10 mouse cellular contexts compared by ENCODE assay signal in genomic region chr11:49248226-49248973, GRCm38 (mm10). TPM values are rescaled to one million over a fixed set of nuclear protein-coding genes. Genes with fewer than 3 reads are reported as not detected.
DNase-seq lines count a peak whose midpoint lies in the region; ATAC-seq and TF ChIP-seq lines count a peak whose summit lies in the region.
"Had no signal": no experiment of that assay in that cellular context is flagged by ENCODE, and none has a peak within 500 bp of the region (broad histone marks: within the 10 kb centered on the region; RNA-seq: fewer than 3 reads in every experiment).

No protein-coding gene starts in this region.

- no peaks in the 10 kb centered on the region for H3K9me3 ChIP-seq in heart, embryonic 10.5 days
- H3K9me3 ChIP-seq in midbrain, postnatal 0 days (ENCODE audit: low read length) = no peaks in the 10 kb centered on the region
- H3K9me3 ChIP-seq in hindbrain, embryonic 16.5 days (ENCODE audit: control insufficient read depth, low read length) = no peaks in the 10 kb centered on the region
- H3K9me3 ChIP-seq: neural tube, embryonic 12.5 days had no signal

- H3K27me3 ChIP-seq in heart, embryonic 10.5 days (ENCODE audit: insufficient read depth, poor library complexity, severe bottlenecking) = no peaks in the 10 kb centered on the region
- no peaks in the 10 kb centered on the region for H3K27me3 ChIP-seq in splenic B cell, adult 2 months (ENCODE audit: control insufficient read depth, insufficient read depth, low read length, poor library complexity, severe bottlenecking)
- no peaks in the 10 kb centered on the region for H3K27me3 ChIP-seq in midbrain, postnatal 0 days (ENCODE audit: insufficient read depth, low read length)
- H3K27me3 ChIP-seq in hindbrain, embryonic 16.5 days (replicated peaks; ENCODE audit: control insufficient read depth, insufficient read depth, low read length) = no peaks in the 10 kb centered on the region
- H3K27me3 ChIP-seq: neural tube, embryonic 12.5 days had no signal

- no peak for DNase-seq in frontal cortex, postnatal 14 days (ENCODE audit: low spot score in 2 of 2)
- peak; percentile 63 for DNase-seq in CD4-positive helper T cell, adult 2 months (ENCODE audit: low read depth, low spot score)
- DNase-seq in heart, embryonic 10.5 days (ENCODE audit: low spot score) = no peak
- DNase-seq in kidney, postnatal 10 days = peak; percentile 78
- peak; percentile 37 for DNase-seq in splenic B cell, adult 2 months (ENCODE audit: low read depth, low spot score)
- no peak for DNase-seq in midbrain, postnatal 0 days (ENCODE audit: low spot score)

- no peak overlapping the region for H3K4me2 ChIP-seq in midbrain, postnatal 0 days (ENCODE audit: low read depth, low read length, poor library complexity, severe bottlenecking)
- H3K4me2 ChIP-seq in hindbrain, embryonic 16.5 days (ENCODE audit: low read length) = no peak overlapping the region
- H3K4me2 ChIP-seq: neural tube, embryonic 12.5 days had no signal

- H3K36me3 ChIP-seq in heart, embryonic 10.5 days = peaks cover 13% of the 10 kb centered on the region
- H3K36me3 ChIP-seq in splenic B cell, adult 2 months (ENCODE audit: control insufficient read depth, insufficient read depth, low read length, poor library complexity, severe bottlenecking) = peaks cover 2% of the 10 kb centered on the region; the same call in 1 of the 2 replicates
- no peaks in the 10 kb centered on the region for H3K36me3 ChIP-seq in midbrain, postnatal 0 days (ENCODE audit: insufficient read depth, low read length)
- no peaks in the 10 kb centered on the region for H3K36me3 ChIP-seq in hindbrain, embryonic 16.5 days (ENCODE audit: control insufficient read depth, insufficient read depth, low read length)
- H3K36me3 ChIP-seq: neural tube, embryonic 12.5 days had no signal

- 61% methylated on average over 6 of the region's 6 CpGs for WGBS in heart, embryonic 10.5 days
- 61% methylated on average over 6 of the region's 6 CpGs for WGBS in midbrain, postnatal 0 days
- WGBS in hindbrain, embryonic 16.5 days = 45% methylated on average over 6 of the region's 6 CpGs

- ATAC-seq in frontal cortex, adult (ENCODE audit: low TSS enrichment) = peak; percentile 22; the same call in 1 of the 2 replicates
- no peak for ATAC-seq in midbrain, postnatal 0 days (ENCODE audit: low FRiP score)
- no peak for ATAC-seq in hindbrain, embryonic 16.5 days

- TF ChIP-seq CTCF in midbrain, postnatal 0 days (IDR thresholded peaks at IDR 0.05) = no peak

- no peak overlapping the region for H3K4me3 ChIP-seq in heart, embryonic 10.5 days
- no peak overlapping the region for H3K4me3 ChIP-seq in midbrain, postnatal 0 days (ENCODE audit: low read depth, low read length)
- no peak overlapping the region for H3K4me3 ChIP-seq in hindbrain, embryonic 16.5 days (ENCODE audit: low read length)
- H3K4me3 ChIP-seq: neural tube, embryonic 12.5 days had no signal

- H3K9ac ChIP-seq in midbrain, postnatal 0 days (replicated peaks; ENCODE audit: low read length, poor library complexity, severe bottlenecking) = no peak overlapping the region
- H3K9ac ChIP-seq in hindbrain, embryonic 16.5 days (ENCODE audit: low read depth, low read length) = no peak overlapping the region

- peaks cover 65% of the 10 kb centered on the region for H3K4me1 ChIP-seq in heart, embryonic 10.5 days
- H3K4me1 ChIP-seq in midbrain, postnatal 0 days (ENCODE audit: insufficient read depth, low read length) = peaks cover 10% of the 10 kb centered on the region
- peaks cover 49% of the 10 kb centered on the region for H3K4me1 ChIP-seq in hindbrain, embryonic 16.5 days (ENCODE audit: control insufficient read depth, insufficient read depth, low read depth, low read length)

- peak overlapping the region; percentile 97 for H3K27ac ChIP-seq in heart, embryonic 10.5 days
- no peak overlapping the region for H3K27ac ChIP-seq in midbrain, postnatal 0 days (ENCODE audit: low read depth, low read length)
- H3K27ac ChIP-seq in hindbrain, embryonic 16.5 days (ENCODE audit: low read depth, low read length) = no peak overlapping the region
- H3K27ac ChIP-seq: neural tube, embryonic 12.5 days had no signal

RNA-seq across cellular contexts. Expression of gene Mgat1, which starts 4.4 kb away (rescaled TPM):
- 41.1 and 46.9 TPM in 2 replicates for polyA plus RNA-seq in heart, embryonic 10.5 days (2016; fragmentation: Nextera tagmentation; extraction: Ambion mirVana)
- 88.1 and 102 TPM in 2 replicates for total RNA-seq in midbrain, postnatal 0 days (2014; rRNA removed)
- polyA plus RNA-seq in midbrain, postnatal 0 days (2015; fragmentation: Nextera tagmentation; extraction: Ambion mirVana) = 33.9 and 35.4 TPM in 2 replicates
- 34.5 and 38.2 TPM in 2 replicates for polyA plus RNA-seq in hindbrain, embryonic 16.5 days (2015; fragmentation: Nextera tagmentation; extraction: Ambion mirVana)

RNA-seq across cellular contexts. Expression of gene Olfr1393, which starts 29.7 kb away (rescaled TPM):
- polyA plus RNA-seq in heart, embryonic 10.5 days (2016; fragmentation: Nextera tagmentation; extraction: Ambion mirVana) = not detected in 2 replicates
- total RNA-seq in midbrain, postnatal 0 days (2014; rRNA removed) = 0.19 and 1.4 TPM in 2 replicates
- 0.21 TPM in 1 of 2 replicates, not detected in the other for polyA plus RNA-seq in midbrain, postnatal 0 days (2015; fragmentation: Nextera tagmentation; extraction: Ambion mirVana)
- 0.08 TPM in 1 of 2 replicates, not detected in the other for polyA plus RNA-seq in hindbrain, embryonic 16.5 days (2015; fragmentation: Nextera tagmentation; extraction: Ambion mirVana)
- polyA plus RNA-seq: embryonic facial prominence, embryonic 11.5 days; neural tube, embryonic 12.5 days had no signal

RNA-seq across cellular contexts. Expression of gene Olfr1392, which starts 36.7 kb away (rescaled TPM):
- polyA plus RNA-seq in heart, embryonic 10.5 days (2016; fragmentation: Nextera tagmentation; extraction: Ambion mirVana) = not detected in 2 replicates
- 0.52 and 0.60 TPM in 2 replicates for total RNA-seq in midbrain, postnatal 0 days (2014; rRNA removed)
- 0.14 TPM in 1 of 2 replicates, not detected in the other for polyA plus RNA-seq in midbrain, postnatal 0 days (2015; fragmentation: Nextera tagmentation; extraction: Ambion mirVana)
- 0.13 TPM in 1 of 2 replicates, not detected in the other for polyA plus RNA-seq in hindbrain, embryonic 16.5 days (2015; fragmentation: Nextera tagmentation; extraction: Ambion mirVana)
- polyA plus RNA-seq: embryonic facial prominence, embryonic 11.5 days; neural tube, embryonic 12.5 days had no signal

RNA-seq across cellular contexts. Expression of gene Zfp62, which starts 45.3 kb away (rescaled TPM):
- polyA plus RNA-seq in heart, embryonic 10.5 days (2016; fragmentation: Nextera tagmentation; extraction: Ambion mirVana) = 32.8 and 34.6 TPM in 2 replicates
- total RNA-seq in midbrain, postnatal 0 days (2014; rRNA removed) = 25.6 and 40.2 TPM in 2 replicates
- polyA plus RNA-seq in midbrain, postnatal 0 days (2015; fragmentation: Nextera tagmentation; extraction: Ambion mirVana) = 26.0 and 26.6 TPM in 2 replicates
- 35.3 and 38.0 TPM in 2 replicates for polyA plus RNA-seq in hindbrain, embryonic 16.5 days (2015; fragmentation: Nextera tagmentation; extraction: Ambion mirVana)

RNA-seq across cellular contexts. Expression of gene Olfr10, which starts 56.1 kb away (rescaled TPM):
- polyA plus RNA-seq in heart, embryonic 10.5 days (2016; fragmentation: Nextera tagmentation; extraction: Ambion mirVana) = not detected in 2 replicates
- total RNA-seq in midbrain, postnatal 0 days (2014; rRNA removed) = 0.09 TPM in 1 of 2 replicates, not detected in the other
- polyA plus RNA-seq in midbrain, postnatal 0 days (2015; fragmentation: Nextera tagmentation; extraction: Ambion mirVana) = not detected in 2 replicates
- polyA plus RNA-seq in hindbrain, embryonic 16.5 days (2015; fragmentation: Nextera tagmentation; extraction: Ambion mirVana) = not detected in 2 replicates
- polyA plus RNA-seq: embryonic facial prominence, embryonic 11.5 days; neural tube, embryonic 12.5 days had no signal

Comparison
In these comparisons a context has a peak if more than half of its experiments do, and no peak if none do; other contexts are left out.
1. DNase-seq: peak in CD4-positive helper T cell, adult 2 months (single experiment), kidney, postnatal 10 days (single experiment) and splenic B cell, adult 2 months (single experiment); none in frontal cortex, postnatal 14 days (0 of 2), heart, embryonic 10.5 days (single experiment) and midbrain, postnatal 0 days (single experiment).